In genomic region chr19:48097942-48098596, GRCm38 (mm10) we compare ENCODE assay signal across 12 mouse cellular contexts.
DNase-seq lines count a peak whose midpoint lies in the region; ATAC-seq and TF ChIP-seq lines count a peak whose summit lies in the region.
"Had no signal": no experiment of that assay in that cellular context is flagged by ENCODE, and none has a peak within 500 bp of the region (broad histone marks: within the 10 kb centered on the region; RNA-seq: fewer than 3 reads in every experiment).

No protein-coding gene starts in this region.

- no peak overlapping the region for H3K27ac ChIP-seq in cerebellum, adult 2 months (ENCODE audit: insufficient read depth, low read length)
- H3K27ac ChIP-seq in intestine, embryonic 15.5 days, result no peak overlapping the region
- H3K27ac ChIP-seq: heart, embryonic 13.5 days; midbrain, embryonic 12.5 days had no signal

- no peak overlapping the region for H3K9ac ChIP-seq in intestine, embryonic 15.5 days
- H3K9ac ChIP-seq: heart, embryonic 13.5 days; midbrain, embryonic 12.5 days had no signal

- peak; percentile 28 to 36 for DNase-seq in cerebellum, postnatal 4 days (ENCODE audit: low spot score in 2 of 2)
- no peak for DNase-seq in cerebellum, adult 2 months
- peak; percentile 6 for DNase-seq in 3T3-L1 (ENCODE audit: low read depth, low spot score)
- DNase-seq in frontal cortex, postnatal 25 days (ENCODE audit: low spot score in 2 of 2), result peak; percentile 41 to 70
- peak; percentile 64 to 79 for DNase-seq in left cerebral cortex, adult 9 months (ENCODE audit: low spot score in 2 of 2)
- no peak for DNase-seq in adrenal gland, adult 8-10 months
- no peak for DNase-seq in urinary bladder, postnatal 10 days (ENCODE audit: low spot score)
- DNase-seq: lung, adult 2 months had no signal

- H3K4me1 ChIP-seq in cerebellum, adult 2 months (ENCODE audit: control insufficient read depth, insufficient read depth, low read length), result no peaks in the 10 kb centered on the region
- H3K4me1 ChIP-seq in intestine, embryonic 15.5 days (replicated peaks), result no peaks in the 10 kb centered on the region
- H3K4me1 ChIP-seq: heart, embryonic 13.5 days; midbrain, embryonic 12.5 days had no signal

- H3K9me3 ChIP-seq in intestine, embryonic 15.5 days, result no peaks in the 10 kb centered on the region
- H3K9me3 ChIP-seq: midbrain, embryonic 12.5 days had no signal

- no peak overlapping the region for H3K4me2 ChIP-seq in intestine, embryonic 15.5 days (replicated peaks)
- H3K4me2 ChIP-seq: heart, embryonic 13.5 days; midbrain, embryonic 12.5 days had no signal

- 11% methylated on average over 5 of the region's 5 CpGs for WGBS in cerebellum, adult 2 months
- 53% methylated on average over 5 of the region's 5 CpGs for WGBS in intestine, embryonic 15.5 days

- no peak for ATAC-seq in intestine, embryonic 15.5 days
- ATAC-seq: inflammation-experienced regulatory T-cells, adult 6 months had no signal

- no peaks in the 10 kb centered on the region for H3K36me3 ChIP-seq in intestine, embryonic 15.5 days
- H3K36me3 ChIP-seq: heart, embryonic 13.5 days; midbrain, embryonic 12.5 days had no signal

- no peak for TF ChIP-seq CTCF in cerebellum, adult 2 months (IDR thresholded peaks at IDR 0.05; ENCODE audit: borderline replicate concordance, insufficient read depth, low read depth, low read length)

- no peak for TF ChIP-seq POLR2A in cerebellum, adult 2 months (IDR thresholded peaks at IDR 0.05; ENCODE audit: borderline replicate concordance, insufficient read depth, low read length)

- H3K4me3 ChIP-seq in cerebellum, adult 2 months (replicated peaks; ENCODE audit: insufficient read depth, low read depth, low read length), result no peak overlapping the region
- H3K4me3 ChIP-seq in intestine, embryonic 15.5 days (replicated peaks), result no peak overlapping the region
- H3K4me3 ChIP-seq: heart, embryonic 13.5 days; midbrain, embryonic 12.5 days had no signal

- H3K27me3 ChIP-seq in cerebellum, adult 2 months (ENCODE audit: control insufficient read depth, insufficient read depth, low read length), result no peaks in the 10 kb centered on the region
- H3K27me3 ChIP-seq in intestine, embryonic 15.5 days (replicated peaks), result no peaks in the 10 kb centered on the region
- H3K27me3 ChIP-seq: heart, embryonic 13.5 days; midbrain, embryonic 12.5 days had no signal

Comparison
In these comparisons a context has a peak if more than half of its experiments do, and no peak if none do; other contexts are left out.
1. DNase-seq: peak in cerebellum, postnatal 4 days (2 of 2), 3T3-L1 (single experiment), frontal cortex, postnatal 25 days (2 of 2) and left cerebral cortex, adult 9 months (2 of 2); none in cerebellum, adult 2 months (0 of 2), adrenal gland, adult 8-10 months (single experiment) and urinary bladder, postnatal 10 days (single experiment).